Mouse (Mus musculus) hindbrain, embryonic 12.5 days (tissue): ENCODE data around the gene Rab2b. TPM values are rescaled to one million over a fixed set of nuclear protein-coding genes. Genes with fewer than 3 reads are reported as not detected.

ENCODE experiments used
- ATAC-seq: fragments of 200-750 bp; cut with Nextera tagmentation; 2 replicates; pipeline ENCODE4 v1.8.0; 2017; ENCODE audit warnings: moderate TSS enrichment; ENCODE audit not compliant: low FRiP score
- H3K27ac ChIP-seq: fragments of 300-500 bp; sonication (generic); 2 replicates; pipeline ENCODE4 v1.5.1; 2016; ENCODE audit warnings: mild to moderate bottlenecking
- H3K27me3 ChIP-seq: fragments of 300-500 bp; sonication (generic); 2 replicates; pipeline ENCODE4 v1.6.1; 2016; ENCODE audit warnings: mild to moderate bottlenecking
- H3K36me3 ChIP-seq: fragments of 300-500 bp; sonication (generic); 2 replicates; pipeline ENCODE4 v1.6.1; 2016; ENCODE audit warnings: mild to moderate bottlenecking
- H3K4me1 ChIP-seq: fragments of 300-500 bp; sonication (generic); 2 replicates; pipeline ENCODE4 v1.6.1; 2016
- H3K4me2 ChIP-seq: fragments of 300-500 bp; sonication (generic); replicated peaks from 2 replicates; pipeline ENCODE4 v1.6.1; 2016; ENCODE audit warnings: mild to moderate bottlenecking
- H3K4me3 ChIP-seq: fragments of 300-500 bp; sonication (generic); 2 replicates; pipeline ENCODE4 v1.5.1; 2016; ENCODE audit warnings: mild to moderate bottlenecking
- H3K9ac ChIP-seq: fragments of 300-500 bp; sonication (generic); 2 replicates; pipeline ENCODE4 v1.6.1; 2016; ENCODE audit warnings: mild to moderate bottlenecking, moderate library complexity
- H3K9me3 ChIP-seq: fragments of 300-500 bp; sonication (generic); replicated peaks from 2 replicates; pipeline ENCODE4 v1.6.1; 2016; ENCODE audit warnings: mild to moderate bottlenecking
- WGBS: fragments of 180-500 bp; shearing (Covaris S2); methylation state at CpG from one replicate; pipeline ENCODE4 v1.1.7; 2016; 5-methylcytosine and 5-hydroxymethylcytosine counted together
- polyA plus RNA-seq: library from polyadenylated mRNA; unstranded; fragments of >200 nt; fragmentation: Nextera tagmentation; extraction: Ambion mirVana; gene quantifications from 2 replicates; pipeline ENCODE4 v1.2.1, GENCODE M21; 2016

The Rab2b gene
- polyA plus RNA-seq = 40.6 and 51.9 TPM in 2 replicates

- H3K36me3 ChIP-seq = peaks cover 11% of the 10 kb centered on the region; the same call in 1 of the 2 replicates
- peak within 1 kb of the TSS; percentile 90 for H3K4me3 ChIP-seq
- WGBS = under 1% methylated on average over 64 of the region's 66 CpGs
- H3K27me3 ChIP-seq = no peaks in the 10 kb centered on the region
- H3K9me3 ChIP-seq = no peaks in the 10 kb centered on the region
- H3K4me1 ChIP-seq = peaks cover 8% of the 10 kb centered on the region
- peak within 1 kb of the TSS; percentile 71 for H3K4me2 ChIP-seq
- peak within 1 kb of the TSS; percentile 88 for H3K9ac ChIP-seq
- ATAC-seq = peak; percentile 99
- H3K27ac ChIP-seq = peak within 1 kb of the TSS; percentile 85
These were observed at the start of gene Rab2b, which contains the start of gene Tox4 for GRCm38 (mm10) chr14:52278932-52279746. Gene Rab2b (minus strand): TSS chr14:52279545. Gene Tox4 (plus strand): TSS chr14:52279146.

- peaks cover 28% of the 10 kb centered on the region for H3K4me1 ChIP-seq
- H3K27me3 ChIP-seq = peaks cover 3% of the 10 kb centered on the region
- WGBS = under 1% methylated on average over 26 of the region's 26 CpGs
- no peaks in the 10 kb centered on the region for H3K9me3 ChIP-seq
- H3K9ac ChIP-seq = peak within 1 kb of the TSS; percentile 76
- peak within 1 kb of the TSS; percentile 57 for H3K4me3 ChIP-seq
- H3K4me2 ChIP-seq = peak within 1 kb of the TSS; percentile 85
- no peaks in the 10 kb centered on the region for H3K36me3 ChIP-seq
- ATAC-seq = peak; percentile 75
- H3K27ac ChIP-seq = peak within 1 kb of the TSS; percentile 88
These were observed 48.8 kb upstream of the Rab2b start, which contains the start of gene Sall2 for GRCm38 (mm10) chr14:52327910-52328812. Gene Sall2 (minus strand): TSS chr14:52328762.

- H3K36me3 ChIP-seq = no peaks in the 10 kb centered on the region
- peaks cover 28% of the 10 kb centered on the region for H3K4me1 ChIP-seq
- peak overlapping the region; percentile 57 for H3K4me3 ChIP-seq
- peak overlapping the region; percentile 88 for H3K27ac ChIP-seq
- no peaks in the 10 kb centered on the region for H3K9me3 ChIP-seq
- WGBS = under 1% methylated on average over 14 of the region's 14 CpGs
- peak overlapping the region; percentile 85 for H3K4me2 ChIP-seq
- H3K27me3 ChIP-seq = peaks cover 3% of the 10 kb centered on the region
- ATAC-seq = peak; percentile 70
- H3K9ac ChIP-seq = peak overlapping the region; percentile 76
These were observed 48.1 kb upstream of the Rab2b start for GRCm38 (mm10) chr14:52327375-52327901.

- Histone ChIP-seq H3K9ac (peak overlapping the region; percentile 41), H3K36me3 (no peaks in the 10 kb centered on the region), H3K27me3 (peaks cover 3% of the 10 kb centered on the region), H3K9me3 (no peaks in the 10 kb centered on the region), H3K4me2 (peak overlapping the region; percentile 85), H3K4me3 (peak overlapping the region; percentile 57; the same call in 1 of the 2 replicates), H3K27ac (peak overlapping the region; percentile 30; the same call in 1 of the 2 replicates), H3K4me1 (peaks cover 28% of the 10 kb centered on the region)
- peak; percentile 33; the same call in 1 of the 2 replicates for ATAC-seq
- 3% methylated on average over 4 of the region's 4 CpGs for WGBS
These were observed 46.5 kb upstream of the Rab2b start for GRCm38 (mm10) chr14:52325890-52326289.

- Histone ChIP-seq H3K9ac (no peak overlapping the region), H3K27me3 (no peaks in the 10 kb centered on the region), H3K4me1 (peaks cover 17% of the 10 kb centered on the region), H3K36me3 (peaks cover 6% of the 10 kb centered on the region), H3K9me3 (no peaks in the 10 kb centered on the region), H3K4me3 (no peak overlapping the region), H3K4me2 (no peak overlapping the region), H3K27ac (no peak overlapping the region)
- ATAC-seq = no peak
- 73% methylated on average over 6 of the region's 6 CpGs for WGBS
These were observed 40.0 kb upstream of the Rab2b start for GRCm38 (mm10) chr14:52319361-52319760.

- H3K4me2 ChIP-seq = peak overlapping the region; percentile 84
- H3K27ac ChIP-seq = peak overlapping the region; percentile 97
- peaks cover 34% of the 10 kb centered on the region for H3K36me3 ChIP-seq
- no peaks in the 10 kb centered on the region for H3K27me3 ChIP-seq
- H3K4me3 ChIP-seq = peak overlapping the region; percentile 80
- H3K4me1 ChIP-seq = peaks cover 44% of the 10 kb centered on the region
- WGBS = 3% methylated on average over 16 of the region's 16 CpGs
- ATAC-seq = peak; percentile 83
- H3K9me3 ChIP-seq = no peaks in the 10 kb centered on the region
- peak overlapping the region; percentile 95 for H3K9ac ChIP-seq
These were observed 37.3 kb upstream of the Rab2b start for GRCm38 (mm10) chr14:52316441-52317225.

- Histone ChIP-seq H3K4me1 (peaks cover 51% of the 10 kb centered on the region), H3K9me3 (no peaks in the 10 kb centered on the region), H3K27me3 (no peaks in the 10 kb centered on the region), H3K9ac (peak overlapping the region; percentile 95), H3K4me2 (peak overlapping the region; percentile 84), H3K4me3 (peak overlapping the region; percentile 80), H3K36me3 (peaks cover 41% of the 10 kb centered on the region), H3K27ac (peak overlapping the region; percentile 97)
- peak; percentile 91 for ATAC-seq
- WGBS = under 1% methylated on average over 35 of the region's 41 CpGs
These were observed 36.6 kb upstream of the Rab2b start for GRCm38 (mm10) chr14:52315792-52316440.

- H3K4me3 ChIP-seq = peak overlapping the region; percentile 80
- peaks cover 51% of the 10 kb centered on the region for H3K4me1 ChIP-seq
- ATAC-seq = peak; percentile 9; the same call in 1 of the 2 replicates
- 8% methylated on average over 17 of the region's 17 CpGs for WGBS
- H3K9me3 ChIP-seq = no peaks in the 10 kb centered on the region
- H3K36me3 ChIP-seq = peaks cover 47% of the 10 kb centered on the region
- no peaks in the 10 kb centered on the region for H3K27me3 ChIP-seq
- H3K9ac ChIP-seq = peak overlapping the region; percentile 95
- H3K4me2 ChIP-seq = peak overlapping the region; percentile 84
- peak overlapping the region; percentile 97 for H3K27ac ChIP-seq
These were observed 36.0 kb upstream of the Rab2b start for GRCm38 (mm10) chr14:52315283-52315780.

- 36% methylated on average over 7 of the region's 8 CpGs for WGBS
- Histone ChIP-seq H3K36me3 (peaks cover 47% of the 10 kb centered on the region), H3K4me3 (peak overlapping the region; percentile 80), H3K27ac (peak overlapping the region; percentile 97), H3K4me2 (peak overlapping the region; percentile 84), H3K9ac (peak overlapping the region; percentile 95), H3K27me3 (no peaks in the 10 kb centered on the region), H3K9me3 (no peaks in the 10 kb centered on the region), H3K4me1 (peaks cover 51% of the 10 kb centered on the region)
- no peak for ATAC-seq
These were observed 35.4 kb upstream of the Rab2b start for GRCm38 (mm10) chr14:52314808-52315150.

- WGBS = 86% methylated on average over 26 of the region's 26 CpGs
- ATAC-seq = no peak
- no peaks in the 10 kb centered on the region for H3K27me3 ChIP-seq
- H3K4me3 ChIP-seq = peak overlapping the region; percentile 80
- H3K4me2 ChIP-seq = peak overlapping the region; percentile 84
- peak overlapping the region; percentile 97 for H3K27ac ChIP-seq
- peaks cover 53% of the 10 kb centered on the region for H3K36me3 ChIP-seq
- H3K4me1 ChIP-seq = peaks cover 51% of the 10 kb centered on the region
- peak overlapping the region; percentile 95 for H3K9ac ChIP-seq
- no peaks in the 10 kb centered on the region for H3K9me3 ChIP-seq
These were observed 34.8 kb upstream of the Rab2b start for GRCm38 (mm10) chr14:52313931-52314807.
